Mouse (Mus musculus): ENCODE data around the gene Stk16. TPM values are rescaled to one million over a fixed set of nuclear protein-coding genes. Genes with fewer than 3 reads are reported as not detected.

The Stk16 gene
- total and polyA plus RNA-seq, 3 experiments = 42.4 to 68.3 (median 42.5) TPM

GRCm38 (mm10) chr1:75201236-75201635 lies 9.4 kb upstream of the Stk16 start:
- no peak overlapping the region for H3K27ac ChIP-seq
- H3K79me2 ChIP-seq (replicated peaks; ENCODE audit: control insufficient read depth, insufficient read depth, low read length) = no peaks in the 10 kb centered on the region
- intact Hi-C loops (cut with DNase I) = no loop called here
- no peak for DNase-seq
- WGBS = 81% methylated on average over 1 of the region's 1 CpGs
- H3K27me3 ChIP-seq (ENCODE audit: control insufficient read depth, insufficient read depth, low read length) = no peaks in the 10 kb centered on the region
- H3K36me3 ChIP-seq (ENCODE audit: control insufficient read depth, insufficient read depth, low read length) = no peaks in the 10 kb centered on the region
- no peak overlapping the region for H3K4me3 ChIP-seq
- TF ChIP-seq POLR2A (IDR thresholded peaks at IDR 0.05; ENCODE audit: insufficient read depth, low read depth, low read length) (no peak), EP300 (IDR thresholded peaks at IDR 0.05; ENCODE audit: insufficient read depth, low read depth, low read length) (no peak), CTCF (IDR thresholded peaks at IDR 0.05) (no peak)
- no peak overlapping the region for H3K9ac ChIP-seq (ENCODE audit: low read depth, low read length)
- H3K4me1 ChIP-seq (ENCODE audit: control insufficient read depth, insufficient read depth, low read length) = no peaks in the 10 kb centered on the region

GRCm38 (mm10) chr1:75208967-75209678 lies 1.5 kb upstream of the Stk16 start:
- H3K79me2 ChIP-seq (replicated peaks; ENCODE audit: control insufficient read depth, insufficient read depth, low read length) = no peaks in the 10 kb centered on the region; the same call in 1 of the 2 replicates
- DNase-seq = peak; percentile 49 to 55
- peak overlapping the region; percentile 39 for H3K4me3 ChIP-seq
- 16% methylated on average over 34 of the region's 34 CpGs for WGBS
- peak overlapping the region; percentile 60 for H3K27ac ChIP-seq
- peak overlapping the region; percentile 28 for H3K9ac ChIP-seq (ENCODE audit: low read depth, low read length)
- no peak for TF ChIP-seq EP300 (IDR thresholded peaks at IDR 0.05; ENCODE audit: insufficient read depth, low read depth, low read length)
- no peak for TF ChIP-seq CTCF (IDR thresholded peaks at IDR 0.05)
- TF ChIP-seq POLR2A (IDR thresholded peaks at IDR 0.05; ENCODE audit: insufficient read depth, low read depth, low read length) = 0 out of 2 replicates have a peak, but pooled peaks have one; percentile 26
- H3K27me3 ChIP-seq (ENCODE audit: control insufficient read depth, insufficient read depth, low read length) = no peaks in the 10 kb centered on the region
- H3K36me3 ChIP-seq (ENCODE audit: control insufficient read depth, insufficient read depth, low read length) = peaks cover 9% of the 10 kb centered on the region
- intact Hi-C loops (cut with DNase I) = no loop called here
- H3K4me1 ChIP-seq (ENCODE audit: control insufficient read depth, insufficient read depth, low read length) = peaks cover 8% of the 10 kb centered on the region

- TF ChIP-seq CTCF (IDR thresholded peaks at IDR 0.05) (no peak), POLR2A (IDR thresholded peaks at IDR 0.05; ENCODE audit: insufficient read depth, low read depth, low read length) (no peak), EP300 (IDR thresholded peaks at IDR 0.05; ENCODE audit: insufficient read depth, low read depth, low read length) (no peak)
- DNase-seq = no peak
- H3K4me1 ChIP-seq (ENCODE audit: control insufficient read depth, insufficient read depth, low read length) = peaks cover 8% of the 10 kb centered on the region
- 9% methylated on average over 17 of the region's 17 CpGs for WGBS
- H3K36me3 ChIP-seq (ENCODE audit: control insufficient read depth, insufficient read depth, low read length) = peaks cover 14% of the 10 kb centered on the region
- H3K27ac ChIP-seq = peak overlapping the region; percentile 88
- no peaks in the 10 kb centered on the region; the same call in 1 of the 2 replicates for H3K79me2 ChIP-seq (replicated peaks; ENCODE audit: control insufficient read depth, insufficient read depth, low read length)
- H3K27me3 ChIP-seq (ENCODE audit: control insufficient read depth, insufficient read depth, low read length) = no peaks in the 10 kb centered on the region
- intact Hi-C loops (cut with DNase I) = loop anchor here (2.0 kb wide), 3 partner anchors 18 to 42 kb away; partner anchors contain the start of genes Ankzf1, Atg9a and Zfand2b
- peak overlapping the region; percentile 92 for H3K9ac ChIP-seq (ENCODE audit: low read depth, low read length)
- H3K4me3 ChIP-seq = peak overlapping the region; percentile 93
Observed at GRCm38 (mm10) chr1:75211141-75211708, 587 bp downstream of the Stk16 start.

- intact Hi-C loops (cut with DNase I) = no loop called here
- Histone ChIP-seq H3K79me2 (replicated peaks; ENCODE audit: control insufficient read depth, insufficient read depth, low read length) (no peaks in the 10 kb centered on the region; the same call in 1 of the 2 replicates), H3K9ac (ENCODE audit: low read depth, low read length) (no peak overlapping the region), H3K27me3 (ENCODE audit: control insufficient read depth, insufficient read depth, low read length) (no peaks in the 10 kb centered on the region), H3K4me3 (no peak overlapping the region), H3K27ac (no peak overlapping the region), H3K4me1 (ENCODE audit: control insufficient read depth, insufficient read depth, low read length) (peaks cover 8% of the 10 kb centered on the region), H3K36me3 (ENCODE audit: control insufficient read depth, insufficient read depth, low read length) (peaks cover 14% of the 10 kb centered on the region)
- TF ChIP-seq CTCF (IDR thresholded peaks at IDR 0.05) (no peak), POLR2A (IDR thresholded peaks at IDR 0.05; ENCODE audit: insufficient read depth, low read depth, low read length) (0 out of 2 replicates have a peak, but pooled peaks have one; percentile 13)
- DNase-seq = peak in 1 of 2 experiments; percentile 19
- WGBS = 79% methylated on average over 4 of the region's 4 CpGs
Observed at GRCm38 (mm10) chr1:75212542-75212941, 1.9 kb downstream of the Stk16 start.

- Histone ChIP-seq H3K27ac (no peak overlapping the region), H3K4me3 (no peak overlapping the region), H3K4me1 (ENCODE audit: control insufficient read depth, insufficient read depth, low read length) (peaks cover 8% of the 10 kb centered on the region), H3K27me3 (ENCODE audit: control insufficient read depth, insufficient read depth, low read length) (no peaks in the 10 kb centered on the region), H3K79me2 (replicated peaks; ENCODE audit: control insufficient read depth, insufficient read depth, low read length) (no peaks in the 10 kb centered on the region; the same call in 1 of the 2 replicates), H3K9ac (ENCODE audit: low read depth, low read length) (no peak overlapping the region), H3K36me3 (ENCODE audit: control insufficient read depth, insufficient read depth, low read length) (peaks cover 14% of the 10 kb centered on the region)
- intact Hi-C loops (cut with DNase I) = no loop called here
- WGBS = 65% methylated on average over 7 of the region's 7 CpGs
- no peak for TF ChIP-seq CTCF (IDR thresholded peaks at IDR 0.05)
- no peak for DNase-seq
Observed at GRCm38 (mm10) chr1:75213096-75213495, 2.5 kb downstream of the Stk16 start.

- Histone ChIP-seq H3K27ac (peak overlapping the region; percentile 87), H3K9ac (ENCODE audit: low read depth, low read length) (peak overlapping the region; percentile 56), H3K36me3 (ENCODE audit: control insufficient read depth, insufficient read depth, low read length) (peaks cover 14% of the 10 kb centered on the region), H3K4me1 (ENCODE audit: control insufficient read depth, insufficient read depth, low read length) (peaks cover 8% of the 10 kb centered on the region), H3K27me3 (ENCODE audit: control insufficient read depth, insufficient read depth, low read length) (no peaks in the 10 kb centered on the region), H3K4me3 (peak overlapping the region; percentile 15; the same call in 1 of the 2 replicates), H3K79me2 (replicated peaks; ENCODE audit: control insufficient read depth, insufficient read depth, low read length) (no peaks in the 10 kb centered on the region; the same call in 1 of the 2 replicates)
- intact Hi-C loops (cut with DNase I) = no loop called here
- 40% methylated on average over 2 of the region's 2 CpGs for WGBS
- TF ChIP-seq CTCF (IDR thresholded peaks at IDR 0.05) = no peak
- no peak for TF ChIP-seq EP300 (IDR thresholded peaks at IDR 0.05; ENCODE audit: insufficient read depth, low read depth, low read length)
- TF ChIP-seq POLR2A (IDR thresholded peaks at IDR 0.05; ENCODE audit: insufficient read depth, low read depth, low read length) = no peak
- no peak for DNase-seq
Observed at GRCm38 (mm10) chr1:75214442-75214841, 3.8 kb downstream of the Stk16 start.
